Mouse (Mus musculus) limb, embryonic 11.5 days (tissue): Measurements from ENCODE around the gene Gzmc. TPM values are rescaled to one million over a fixed set of nuclear protein-coding genes. Genes with fewer than 3 reads are reported as not detected.
"Not testable (repeated sequence)": the region's sequence is repeated elsewhere in the genome, so short reads cannot be mapped to it uniquely, and the experiment has no call there.

Experiments
- ATAC-seq: fragments of 200-750 bp; cut with Nextera tagmentation; 2 replicates; pipeline ENCODE4 v1.8.0; 2017; ENCODE audit warnings: low read depth; ENCODE audit not compliant: insufficient number of reproducible peaks, low FRiP score, low TSS enrichment
- DNase-seq: peaks from one replicate; pipeline ENCODE4 v3.0.0-alpha.2; 2015; ENCODE audit warnings: low spot score
- H3K27ac ChIP-seq: fragments of 300-500 bp; sonication (generic); replicated peaks from 2 replicates; pipeline ENCODE4 v1.5.1; 2014; ENCODE audit warnings: low read depth, mild to moderate bottlenecking, low read length
- H3K27me3 ChIP-seq: fragments of 300-500 bp; sonication (generic); 2 replicates; pipeline ENCODE4 v1.6.1; 2014; ENCODE audit warnings: mild to moderate bottlenecking, low read length, mixed read lengths; ENCODE audit not compliant: control insufficient read depth, insufficient read depth
- H3K36me3 ChIP-seq: fragments of 300-500 bp; sonication (generic); 2 replicates; pipeline ENCODE4 v1.6.1; 2014; ENCODE audit warnings: mild to moderate bottlenecking, low read length, moderate library complexity, mixed read lengths; ENCODE audit not compliant: control insufficient read depth, insufficient read depth
- H3K4me1 ChIP-seq: fragments of 300-500 bp; sonication (generic); 2 replicates; pipeline ENCODE4 v1.6.1; 2014; ENCODE audit warnings: low read length, mixed read lengths; ENCODE audit not compliant: control insufficient read depth, insufficient read depth
- H3K4me2 ChIP-seq: fragments of 300-500 bp; sonication (generic); 2 replicates; pipeline ENCODE4 v1.6.1; 2014; ENCODE audit warnings: low read depth, mild to moderate bottlenecking, moderate library complexity; ENCODE audit not compliant: severe bottlenecking
- H3K4me3 ChIP-seq: fragments of 300-500 bp; sonication (generic); 2 replicates; pipeline ENCODE4 v1.5.1; 2014; ENCODE audit warnings: low read depth, low read length
- H3K9ac ChIP-seq: fragments of 300-500 bp; sonication (generic); 2 replicates; pipeline ENCODE4 v1.6.1; 2014; ENCODE audit warnings: mild to moderate bottlenecking, low read length
- H3K9me3 ChIP-seq: fragments of 300-500 bp; sonication (generic); 2 replicates; pipeline ENCODE4 v1.6.1; 2016; ENCODE audit warnings: low read length; ENCODE audit not compliant: control insufficient read depth
- WGBS: fragments of 180-500 bp; shearing (Covaris S2); extraction: QIAGEN DNeasy Blood & Tissue Kit; methylation state at CpG from one replicate; pipeline ENCODE4 v1.1.7; 2014; 5-methylcytosine and 5-hydroxymethylcytosine counted together
- polyA plus RNA-seq: library from polyadenylated mRNA; unstranded; fragments of >200 nt; fragmentation: Nextera tagmentation; extraction: Ambion mirVana; gene quantifications from 2 replicates; pipeline ENCODE4 v1.2.1, GENCODE M21; 2014

Gzmc gene
- polyA plus RNA-seq, 1 experiment from 2014 or later = not detected

GRCm38 (mm10) chr14:56205613-56206012 lies 28.8 kb downstream of the Gzmc start:
- WGBS = 91% methylated on average over 1 of the region's 1 CpGs
- ATAC-seq = no peak
- Histone ChIP-seq H3K4me3 (no peak overlapping the region), H3K4me1 (no peaks in the 10 kb centered on the region), H3K4me2 (no peak overlapping the region), H3K9ac (no peak overlapping the region), H3K27me3 (no peaks in the 10 kb centered on the region), H3K27ac (no peak overlapping the region), H3K9me3 (no peaks in the 10 kb centered on the region), H3K36me3 (no peaks in the 10 kb centered on the region)
- no peak for DNase-seq

- not testable (repeated sequence) for H3K9me3 ChIP-seq, H3K27me3 ChIP-seq, H3K4me2 ChIP-seq, H3K9ac ChIP-seq, H3K4me1 ChIP-seq, ATAC-seq, H3K36me3 ChIP-seq, H3K4me3 ChIP-seq, H3K27ac ChIP-seq
- WGBS = 27% methylated on average over 5 of the region's 5 CpGs
- peak; percentile 72 for DNase-seq
These were observed 29.4 kb downstream of the Gzmc start for GRCm38 (mm10) chr14:56205021-56205420.

DNA sequence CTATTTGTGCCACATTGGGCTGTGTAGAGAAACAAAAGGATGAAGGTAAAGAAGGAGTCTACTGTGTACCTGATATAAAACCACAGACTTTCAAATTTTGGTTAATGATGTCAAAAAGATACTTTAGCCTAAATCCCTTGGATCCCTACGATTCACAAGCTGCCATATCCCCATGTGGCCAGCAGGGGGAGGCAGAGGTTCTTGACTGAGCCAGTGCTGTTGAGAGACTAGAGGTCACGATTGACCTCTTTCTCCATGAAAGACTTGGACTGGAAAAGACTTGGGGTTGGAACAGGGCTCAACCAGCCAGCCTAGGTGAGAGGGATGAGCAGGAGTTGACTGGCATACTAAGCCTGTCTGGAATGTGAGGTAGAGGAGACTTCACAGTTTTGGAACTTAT lies 30.5 kb downstream of the Gzmc start:
- Histone ChIP-seq H3K4me3 (no peak overlapping the region), H3K9me3 (no peaks in the 10 kb centered on the region), H3K36me3 (no peaks in the 10 kb centered on the region), H3K9ac (no peak overlapping the region), H3K4me2 (no peak overlapping the region), H3K27me3 (no peaks in the 10 kb centered on the region), H3K27ac (no peak overlapping the region), H3K4me1 (no peaks in the 10 kb centered on the region)
- WGBS = 11% methylated on average over 2 of the region's 2 CpGs
- ATAC-seq = no peak
- peak; percentile 80 for DNase-seq

DNA sequence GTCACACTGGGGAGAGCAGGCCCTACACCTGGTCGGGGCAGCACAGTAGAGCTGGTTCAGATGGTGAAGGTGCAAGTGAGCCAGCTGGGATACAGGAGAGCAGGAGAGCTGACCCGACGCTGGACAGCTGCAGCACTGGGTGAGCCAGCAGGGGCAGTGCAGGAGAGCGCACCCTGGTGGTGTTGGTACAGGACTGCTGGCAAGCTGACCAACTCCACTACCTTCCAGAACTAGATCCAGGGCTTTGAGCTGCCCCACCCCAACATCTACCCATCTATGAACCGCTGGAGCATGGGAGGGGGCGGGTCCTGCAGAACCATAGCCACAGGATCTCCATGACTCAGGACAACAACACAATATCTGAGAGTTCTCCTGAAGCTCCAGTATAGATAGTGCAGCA lies 47.5 kb downstream of the Gzmc start:
- WGBS = 58% methylated on average over 6 of the region's 6 CpGs

GRCm38 (mm10) chr14:56186521-56186920 lies 47.9 kb downstream of the Gzmc start:
- ATAC-seq (no peak), DNase-seq (no peak)
- H3K9ac ChIP-seq = no peak overlapping the region
- no peaks in the 10 kb centered on the region for H3K4me1 ChIP-seq
- WGBS = 81% methylated on average over 5 of the region's 5 CpGs
- no peak overlapping the region for H3K4me3 ChIP-seq
- H3K36me3 ChIP-seq = no peaks in the 10 kb centered on the region
- no peaks in the 10 kb centered on the region for H3K27me3 ChIP-seq
- no peak overlapping the region for H3K4me2 ChIP-seq
- no peaks in the 10 kb centered on the region for H3K9me3 ChIP-seq
- H3K27ac ChIP-seq = no peak overlapping the region

More for the DNA sequence above, 47.5 kb downstream of the Gzmc start:
- Histone ChIP-seq H3K4me2 (no peak overlapping the region), H3K36me3 (no peaks in the 10 kb centered on the region), H3K27me3 (no peaks in the 10 kb centered on the region), H3K4me3 (no peak overlapping the region), H3K27ac (no peak overlapping the region), H3K4me1 (no peaks in the 10 kb centered on the region), H3K9ac (no peak overlapping the region), H3K9me3 (no peaks in the 10 kb centered on the region)
- ATAC-seq = no peak
- peak; percentile 21 for DNase-seq

Other genes starting within 250 kb of the Gzmc start
- gene Mcpt1, start 216.7 kb downstream of the Gzmc start, polyA plus RNA-seq = not detected in 2 replicates
- not detected in 2 replicates for gene Mcpt9, start 204.2 kb downstream of the Gzmc start, polyA plus RNA-seq
- not detected in 2 replicates for gene Mcpt2, start 192.6 kb downstream of the Gzmc start, polyA plus RNA-seq
- not detected in 2 replicates for gene Mcpt4, start 172.3 kb downstream of the Gzmc start, polyA plus RNA-seq
- gene Mcpt8, start 149.4 kb downstream of the Gzmc start, polyA plus RNA-seq = not detected in 2 replicates
- not detected in 2 replicates for gene Ctsg, start 132.1 kb downstream of the Gzmc start, polyA plus RNA-seq
- not detected in 2 replicates for gene Gzme, start 114.0 kb downstream of the Gzmc start, polyA plus RNA-seq
- gene Gzmd, start 102.0 kb downstream of the Gzmc start, polyA plus RNA-seq = not detected in 2 replicates
- not detected in 2 replicates for gene Gzmg, start 75.1 kb downstream of the Gzmc start, polyA plus RNA-seq
- not detected in 2 replicates for gene Gzmn, start 60.1 kb downstream of the Gzmc start, polyA plus RNA-seq
- gene Gzmf, start 23.2 kb downstream of the Gzmc start, polyA plus RNA-seq = not detected in 2 replicates
- not detected in 2 replicates for gene Gzmb, start 27.6 kb upstream of the Gzmc start, polyA plus RNA-seq
- 0.06 and 0.12 TPM in 2 replicates for gene Atp12a, start 130.4 kb upstream of the Gzmc start, polyA plus RNA-seq
- 0.88 and 1.7 TPM in 2 replicates for gene Rnf17, start 167.9 kb upstream of the Gzmc start, polyA plus RNA-seq